Mouse (Mus musculus) megakaryocyte, embryonic 14.5 days (primary cell): ENCODE measurements around the gene Dph2. TPM values are rescaled to one million over a fixed set of nuclear protein-coding genes. Genes with fewer than 3 reads are reported as not detected.
A peak's percentile ranks its signal among the peaks of the same experiment; 100 is the strongest.

Experiments
- H3K27me3 ChIP-seq: replicated peaks from 2 replicates; pipeline ENCODE3; 2012; ENCODE audit warnings: inconsistent platforms
- H3K36me3 ChIP-seq: replicated peaks from 2 replicates; pipeline ENCODE3; 2012; ENCODE audit warnings: low read length, inconsistent platforms, mixed read lengths
- H3K4me1 ChIP-seq: 2 replicates; pipeline ENCODE4 v1.6.1; 2012; ENCODE audit warnings: inconsistent platforms
- H3K4me3 ChIP-seq: replicated peaks from 2 replicates; pipeline ENCODE3; 2012; ENCODE audit warnings: moderate library complexity, mild to moderate bottlenecking, inconsistent platforms
- H3K9me3 ChIP-seq: 2 replicates; pipeline ENCODE4 v1.6.1; 2012; ENCODE audit warnings: inconsistent platforms
- FLI1 ChIP-seq: IDR thresholded peaks from 2 replicates; pipeline ENCODE4 v1.6.1; 2012; ENCODE audit warnings: low read length, inconsistent platforms, mixed read lengths
- GATA1 ChIP-seq: IDR thresholded peaks from 3 replicates; pipeline ENCODE4 v1.6.1; 2012; ENCODE audit warnings: mixed read lengths, low read length, inconsistent platforms, borderline replicate concordance
- polyA plus RNA-seq: library from polyadenylated mRNA; stranded (reverse); fragments of >175 nt; gene quantifications from 2 replicates; pipeline ENCODE4 v1.2.3, GENCODE M21; 2012; ENCODE audit warnings: low replicate concordance; ENCODE audit not compliant: insufficient read depth

The Dph2 gene
- polyA plus RNA-seq, 1 experiment, result 3.1 TPM

DNA sequence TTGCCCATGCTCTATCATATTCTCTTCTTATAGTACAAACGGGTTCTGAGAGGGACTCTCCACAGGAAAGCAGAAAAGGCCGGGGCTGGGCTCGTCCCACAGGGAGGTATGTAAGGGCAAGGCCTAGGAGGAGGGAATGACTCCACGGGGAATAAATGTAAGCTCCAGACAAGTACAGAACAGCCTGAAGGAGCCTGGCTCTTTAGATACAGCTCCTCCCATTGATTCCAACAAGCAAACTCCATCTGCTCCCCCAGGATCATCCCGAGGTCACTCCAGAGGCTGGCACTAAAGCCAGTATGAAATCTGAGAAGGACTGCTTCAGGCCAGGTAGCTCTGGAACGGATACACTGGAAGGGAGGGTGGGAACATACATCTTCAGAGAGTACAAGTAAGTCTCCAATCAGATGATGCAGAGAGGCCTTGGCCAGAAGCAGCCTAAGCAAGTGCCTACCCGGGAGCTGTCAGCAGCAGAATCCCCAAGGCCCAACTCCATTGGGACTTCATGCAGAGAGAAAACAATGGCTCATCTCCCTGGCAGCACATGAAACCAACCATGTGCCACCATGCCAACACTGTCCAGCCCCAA lies 20.9 kb upstream of the Dph2 start:
- Histone ChIP-seq H3K27me3 (no peaks in the 10 kb centered on the region), H3K4me3 (peak overlapping the region; percentile 56), H3K36me3 (peaks cover 47% of the 10 kb centered on the region), H3K9me3 (no peaks in the 10 kb centered on the region), H3K4me1 (peaks cover 79% of the 10 kb centered on the region)
- no peak for TF ChIP-seq GATA1
- no peak for TF ChIP-seq FLI1

DNA sequence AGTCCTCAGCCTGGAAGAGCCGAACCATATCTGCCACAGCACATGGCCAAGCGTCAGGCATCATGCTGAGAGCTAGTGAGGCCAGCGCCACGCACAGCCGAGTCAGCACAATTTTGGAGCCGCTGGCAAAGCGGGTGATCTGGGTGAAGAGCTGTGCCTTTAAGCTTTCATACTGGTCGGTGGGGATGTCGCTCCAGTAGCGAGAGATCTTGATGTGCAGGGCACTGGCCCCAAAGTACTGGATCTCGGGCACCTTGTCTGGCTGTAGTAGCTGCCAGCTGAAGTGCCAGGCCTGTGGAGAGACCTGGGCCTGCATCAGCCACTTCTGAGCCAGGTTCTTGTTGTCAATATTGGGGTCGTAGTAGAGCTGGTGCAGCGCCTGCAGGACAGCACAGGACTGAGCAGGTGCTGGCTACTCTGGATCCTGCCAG lies 20.3 kb upstream of the Dph2 start:
- no peak overlapping the region for H3K4me3 ChIP-seq
- H3K36me3 ChIP-seq, result peaks cover 52% of the 10 kb centered on the region
- no peaks in the 10 kb centered on the region for H3K27me3 ChIP-seq
- H3K9me3 ChIP-seq, result no peaks in the 10 kb centered on the region
- H3K4me1 ChIP-seq, result peaks cover 76% of the 10 kb centered on the region
- TF ChIP-seq GATA1, result no peak
- no peak for TF ChIP-seq FLI1

DNA sequence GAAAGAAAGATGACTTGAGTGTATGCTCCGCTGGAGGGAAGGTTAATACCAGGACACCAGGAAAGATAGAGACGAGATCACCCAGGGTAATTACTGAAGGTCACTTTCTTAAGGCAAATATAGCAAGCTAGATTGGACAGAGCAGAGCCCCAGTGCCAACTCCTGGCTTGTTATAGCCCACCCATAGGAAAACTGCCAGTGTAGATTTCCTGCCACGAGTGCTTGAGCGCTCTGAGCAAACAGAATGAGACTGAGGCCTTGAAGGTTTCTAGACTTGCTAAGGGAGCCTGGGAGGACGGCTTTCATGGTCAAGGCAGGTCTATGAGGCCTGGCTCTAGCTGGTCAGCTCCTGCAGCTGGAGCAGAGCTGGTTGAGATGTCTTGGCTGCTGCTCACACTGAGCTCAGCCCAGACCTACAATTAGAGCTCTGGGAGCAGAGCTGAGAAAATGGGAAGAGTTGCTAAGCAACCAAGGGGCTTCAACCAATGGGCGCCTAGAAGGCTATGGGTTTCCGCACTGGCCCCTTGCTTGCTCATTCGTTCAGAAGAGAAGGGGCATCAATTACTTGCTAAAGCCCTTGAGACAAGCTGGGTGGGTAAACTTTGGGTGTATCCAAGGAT lies 17.1 kb upstream of the Dph2 start:
- Histone ChIP-seq H3K9me3 (no peaks in the 10 kb centered on the region), H3K4me3 (no peak overlapping the region), H3K27me3 (no peaks in the 10 kb centered on the region), H3K36me3 (peaks cover 81% of the 10 kb centered on the region), H3K4me1 (peaks cover 55% of the 10 kb centered on the region)
- no peak for TF ChIP-seq FLI1
- TF ChIP-seq GATA1, result no peak

DNA sequence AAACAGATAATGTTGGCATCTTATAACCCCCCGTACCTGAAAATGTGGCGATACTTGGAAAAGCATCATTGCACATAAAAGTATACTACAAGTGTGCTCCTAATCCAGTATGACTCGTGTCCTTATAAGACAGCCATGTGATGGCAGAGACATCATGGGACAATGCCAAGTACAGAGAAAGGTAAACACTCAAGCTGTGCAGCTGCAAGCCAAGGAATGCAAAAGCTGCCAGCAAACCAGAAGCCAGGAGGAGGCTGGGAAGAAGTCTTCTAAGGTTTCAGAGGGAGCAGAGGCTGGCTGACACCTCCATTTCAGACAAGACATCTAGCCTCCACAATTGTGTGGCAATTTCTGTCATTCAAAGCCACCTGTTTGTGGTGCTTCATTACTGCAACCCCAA lies 14.4 kb upstream of the Dph2 start:
- no peaks in the 10 kb centered on the region for H3K27me3 ChIP-seq
- H3K9me3 ChIP-seq, result no peaks in the 10 kb centered on the region
- H3K4me3 ChIP-seq, result no peak overlapping the region
- H3K4me1 ChIP-seq, result peaks cover 27% of the 10 kb centered on the region
- peaks cover 89% of the 10 kb centered on the region for H3K36me3 ChIP-seq
- TF ChIP-seq GATA1 (no peak), FLI1 (no peak)

DNA sequence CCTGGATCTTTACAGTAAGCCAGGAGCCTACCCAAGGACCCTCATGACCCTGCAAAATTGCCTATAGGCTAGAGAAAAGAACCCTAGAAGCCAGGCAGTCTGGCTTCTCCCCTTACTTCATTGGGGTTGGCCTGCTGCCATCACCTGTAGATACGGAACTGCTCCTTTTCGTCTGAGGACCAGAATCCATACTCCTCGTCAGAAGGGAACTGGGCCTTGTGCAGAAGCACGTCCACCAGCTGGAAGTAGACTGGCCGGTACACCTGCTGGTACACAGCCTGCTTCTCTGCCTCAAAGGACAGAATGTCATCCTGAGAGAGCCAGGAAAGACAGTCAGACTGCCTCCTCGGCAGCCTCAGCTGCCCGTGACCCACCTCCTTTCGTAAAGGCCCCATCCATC lies 12.9 kb upstream of the Dph2 start:
- no peaks in the 10 kb centered on the region for H3K27me3 ChIP-seq
- TF ChIP-seq GATA1, result no peak
- TF ChIP-seq FLI1, result no peak
- H3K4me3 ChIP-seq, result no peak overlapping the region
- H3K36me3 ChIP-seq, result peaks cover 94% of the 10 kb centered on the region
- H3K9me3 ChIP-seq, result no peaks in the 10 kb centered on the region
- H3K4me1 ChIP-seq, result peaks cover 20% of the 10 kb centered on the region

DNA sequence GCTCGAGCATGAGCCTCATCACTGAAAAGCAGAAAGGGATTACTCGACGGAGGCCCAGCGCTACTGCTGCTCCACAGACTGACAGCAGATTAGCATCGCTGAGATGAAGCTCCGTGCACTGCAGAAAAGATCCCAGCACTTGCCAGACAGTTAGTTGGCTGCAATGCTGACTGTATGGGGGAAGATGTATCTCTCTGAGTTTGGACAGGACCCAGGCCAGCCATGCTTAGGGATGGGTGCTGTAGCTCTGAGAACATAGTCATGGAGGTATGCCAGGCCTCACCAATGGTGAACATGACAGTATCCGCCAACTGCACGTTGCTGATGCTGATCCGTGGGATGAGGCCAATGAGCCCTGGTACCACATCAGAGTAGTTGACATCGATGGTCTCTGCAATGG lies 12.3 kb upstream of the Dph2 start:
- no peaks in the 10 kb centered on the region for H3K9me3 ChIP-seq
- no peak overlapping the region for H3K4me3 ChIP-seq
- no peaks in the 10 kb centered on the region for H3K27me3 ChIP-seq
- peaks cover 14% of the 10 kb centered on the region for H3K4me1 ChIP-seq
- peaks cover 95% of the 10 kb centered on the region for H3K36me3 ChIP-seq
- no peak for TF ChIP-seq FLI1
- no peak for TF ChIP-seq GATA1

DNA sequence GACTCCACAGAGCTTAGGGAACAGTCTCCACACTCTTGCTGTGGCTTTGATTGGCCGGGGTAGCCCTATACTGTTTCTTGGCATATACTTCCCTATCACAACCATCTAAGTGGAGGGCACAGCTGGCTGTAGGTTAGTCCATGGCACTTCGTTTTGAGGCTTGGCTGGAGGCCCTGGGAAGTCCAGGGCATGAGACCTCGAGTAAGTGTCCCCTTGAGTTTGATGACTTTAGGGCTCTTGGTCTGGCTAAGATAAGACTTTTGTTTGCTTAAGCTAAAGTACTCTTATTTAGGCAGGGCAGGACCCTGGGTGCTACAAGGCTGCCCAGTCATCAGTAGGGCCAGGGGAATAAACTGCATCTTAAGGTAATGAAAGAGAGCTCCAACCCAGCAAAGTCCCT lies 6.3 kb upstream of the Dph2 start:
- no peaks in the 10 kb centered on the region for H3K9me3 ChIP-seq
- H3K4me3 ChIP-seq, result no peak overlapping the region
- H3K4me1 ChIP-seq, result peaks cover 4% of the 10 kb centered on the region; the same call in 1 of the 2 replicates
- no peak for TF ChIP-seq GATA1
- no peaks in the 10 kb centered on the region for H3K27me3 ChIP-seq
- H3K36me3 ChIP-seq, result peaks cover 99% of the 10 kb centered on the region

DNA sequence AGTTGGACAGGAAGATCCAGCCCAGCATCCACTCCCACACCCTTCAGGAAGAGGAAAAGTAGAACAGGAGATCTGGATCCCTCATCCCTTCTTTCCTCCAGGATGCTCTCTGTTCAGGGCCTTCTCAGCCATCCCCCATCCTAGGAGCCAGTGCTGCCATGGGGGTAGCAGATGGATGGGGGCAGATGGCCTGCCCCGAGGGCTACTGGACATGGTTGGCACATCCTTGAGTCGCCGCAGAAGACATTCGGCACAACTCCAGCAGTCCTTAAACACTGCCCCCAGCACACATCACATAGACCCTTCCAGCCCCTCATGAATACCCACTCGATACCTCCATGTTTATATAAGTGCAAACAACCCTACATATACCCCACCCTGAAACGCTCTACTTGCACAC lies 4.2 kb upstream of the Dph2 start:
- peaks cover 16% of the 10 kb centered on the region for H3K4me1 ChIP-seq
- TF ChIP-seq FLI1 (no peak), GATA1 (no peak)
- peaks cover 78% of the 10 kb centered on the region for H3K36me3 ChIP-seq
- no peak overlapping the region for H3K4me3 ChIP-seq
- no peaks in the 10 kb centered on the region for H3K9me3 ChIP-seq
- no peaks in the 10 kb centered on the region for H3K27me3 ChIP-seq

DNA sequence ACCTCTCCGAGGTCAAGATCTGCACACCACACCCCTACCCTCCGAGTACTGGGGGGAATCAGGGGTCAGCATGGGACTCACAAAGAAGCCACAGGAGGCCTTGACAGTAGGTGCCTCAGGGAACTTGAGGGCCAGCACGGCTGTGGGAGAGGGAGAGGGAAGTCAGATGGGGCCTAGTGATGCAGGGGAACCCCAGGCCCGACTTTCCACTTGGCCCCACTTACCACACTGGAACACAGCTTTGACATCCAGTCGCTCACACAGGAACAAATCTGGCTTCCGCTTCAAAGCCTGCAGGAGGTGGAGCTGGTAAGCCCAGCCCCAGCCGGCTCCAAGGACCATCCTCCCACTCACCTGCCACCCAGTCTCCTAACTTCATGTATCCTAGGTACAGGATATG lies 3.5 kb upstream of the Dph2 start:
- Histone ChIP-seq H3K4me3 (no peak overlapping the region), H3K27me3 (no peaks in the 10 kb centered on the region), H3K9me3 (no peaks in the 10 kb centered on the region), H3K4me1 (peaks cover 23% of the 10 kb centered on the region), H3K36me3 (peaks cover 73% of the 10 kb centered on the region)
- TF ChIP-seq GATA1 (no peak), FLI1 (no peak)

DNA sequence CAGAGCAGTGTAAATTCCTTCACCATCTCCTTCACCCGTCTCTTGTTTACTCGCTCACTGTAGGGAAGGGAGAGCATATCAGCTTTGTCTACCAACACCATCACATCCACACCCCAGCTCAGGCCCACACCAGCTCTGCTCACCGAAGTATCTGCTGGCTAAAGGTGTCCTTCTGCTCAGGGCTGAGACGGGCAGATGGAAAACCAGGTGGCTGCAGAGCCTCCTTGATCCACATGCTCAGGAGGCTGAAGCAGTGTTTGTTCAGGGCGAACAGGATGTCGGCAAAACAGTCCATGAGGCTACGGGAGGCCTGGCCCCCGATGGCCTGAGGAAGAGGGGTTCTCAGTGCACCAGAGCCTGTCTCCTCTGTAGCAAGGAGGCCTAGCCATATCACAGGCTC lies 2.8 kb upstream of the Dph2 start:
- Histone ChIP-seq H3K36me3 (peaks cover 73% of the 10 kb centered on the region), H3K9me3 (no peaks in the 10 kb centered on the region), H3K4me1 (peaks cover 25% of the 10 kb centered on the region), H3K4me3 (no peak overlapping the region), H3K27me3 (no peaks in the 10 kb centered on the region)
- TF ChIP-seq GATA1 (no peak), FLI1 (no peak)
